Mouse (Mus musculus): Measurements from ENCODE around the gene Tex13b. TPM values are rescaled to one million over a fixed set of nuclear protein-coding genes. Genes with fewer than 3 reads are reported as not detected.
"Not testable (repeated sequence)": the region's sequence is repeated elsewhere in the genome, so short reads cannot be mapped to it uniquely, and the experiment has no call there.

The Tex13b gene
- not detected in 2 replicates for polyA plus RNA-seq (2015; fragmentation: Nextera tagmentation; extraction: Ambion mirVana)

GRCm38 (mm10) chrX:140813312-140814006 is at the start of gene Tex13b:
Gene Tex13b, minus strand, starts transcription at chrX:140813433.
- no peak within 1 kb of the TSS for H3K27ac ChIP-seq (replicated peaks)
- 0 out of 2 replicates have a peak, but pooled peaks cover 2% of the 10 kb centered on the region for H3K27me3 ChIP-seq
- H3K4me1 ChIP-seq (replicated peaks), result no peaks in the 10 kb centered on the region
- H3K9me3 ChIP-seq, result no peaks in the 10 kb centered on the region
- 95% methylated on average over 22 of the region's 22 CpGs for WGBS
- H3K36me3 ChIP-seq, result no peaks in the 10 kb centered on the region
- no peak within 1 kb of the TSS for H3K9ac ChIP-seq
- H3K4me2 ChIP-seq, result no peak within 1 kb of the TSS
- ATAC-seq (ENCODE audit: low FRiP score, low read depth), result no peak
- H3K4me3 ChIP-seq, result no peak within 1 kb of the TSS

- H3K9me3 ChIP-seq, result no peaks in the 10 kb centered on the region
- H3K27me3 ChIP-seq, result 0 out of 2 replicates have a peak, but pooled peaks cover 3% of the 10 kb centered on the region
- 93% methylated on average over 6 of the region's 6 CpGs for WGBS
- no peak overlapping the region for H3K4me3 ChIP-seq
- no peaks in the 10 kb centered on the region for H3K4me1 ChIP-seq (replicated peaks)
- H3K4me2 ChIP-seq, result no peak overlapping the region
- no peak for ATAC-seq (ENCODE audit: low FRiP score, low read depth)
- H3K27ac ChIP-seq (replicated peaks), result no peak overlapping the region
- H3K9ac ChIP-seq, result no peak overlapping the region
- no peaks in the 10 kb centered on the region for H3K36me3 ChIP-seq
Measured at GRCm38 (mm10) chrX:140862760-140863159, 49.5 kb upstream of the Tex13b start.

- H3K4me2 ChIP-seq, result no peak overlapping the region
- 35% methylated on average over 2 of the region's 2 CpGs for WGBS
- no peaks in the 10 kb centered on the region for H3K36me3 ChIP-seq
- no peak overlapping the region for H3K27ac ChIP-seq (replicated peaks)
- H3K4me3 ChIP-seq, result no peak overlapping the region
- no peaks in the 10 kb centered on the region for H3K27me3 ChIP-seq
- H3K9me3 ChIP-seq, result no peaks in the 10 kb centered on the region
- no peak for ATAC-seq (ENCODE audit: low FRiP score, low read depth)
- no peak overlapping the region for H3K9ac ChIP-seq
- no peaks in the 10 kb centered on the region for H3K4me1 ChIP-seq (replicated peaks)
Measured at GRCm38 (mm10) chrX:140857445-140857844, 44.2 kb upstream of the Tex13b start.

GRCm38 (mm10) chrX:140857040-140857439 is 43.8 kb upstream of the Tex13b start:
- not testable (repeated sequence) for H3K27ac ChIP-seq (replicated peaks); H3K4me3 ChIP-seq; H3K27me3 ChIP-seq; H3K9ac ChIP-seq; ATAC-seq (ENCODE audit: low FRiP score, low read depth); H3K4me2 ChIP-seq; H3K4me1 ChIP-seq (replicated peaks); H3K36me3 ChIP-seq; H3K9me3 ChIP-seq
- 55% methylated on average over 5 of the region's 5 CpGs for WGBS

GRCm38 (mm10) chrX:140854561-140854960 is 41.3 kb upstream of the Tex13b start:
- Histone ChIP-seq H3K36me3 (no peaks in the 10 kb centered on the region), H3K4me1 (replicated peaks) (no peaks in the 10 kb centered on the region), H3K9ac (no peak overlapping the region), H3K27ac (replicated peaks) (no peak overlapping the region), H3K4me2 (no peak overlapping the region), H3K9me3 (no peaks in the 10 kb centered on the region), H3K4me3 (no peak overlapping the region), H3K27me3 (no peaks in the 10 kb centered on the region)
- ATAC-seq (ENCODE audit: low FRiP score, low read depth), result no peak
- 67% methylated on average over 3 of the region's 3 CpGs for WGBS

- H3K4me2 ChIP-seq; H3K27me3 ChIP-seq; H3K4me3 ChIP-seq; H3K9ac ChIP-seq; H3K36me3 ChIP-seq; H3K27ac ChIP-seq (replicated peaks); H3K9me3 ChIP-seq; ATAC-seq (ENCODE audit: low FRiP score, low read depth); H3K4me1 ChIP-seq (replicated peaks): not testable (repeated sequence)
- no CpG with 5 or more reads among the region's 1 CpGs for WGBS
Measured at GRCm38 (mm10) chrX:140845401-140845800, 32.2 kb upstream of the Tex13b start.

GRCm38 (mm10) chrX:140839887-140840286 is 26.7 kb upstream of the Tex13b start:
- no peaks in the 10 kb centered on the region for H3K4me1 ChIP-seq (replicated peaks)
- no peak for ATAC-seq (ENCODE audit: low FRiP score, low read depth)
- WGBS, result 84% methylated on average over 4 of the region's 4 CpGs

GRCm38 (mm10) chrX:140838077-140838476 is 24.8 kb upstream of the Tex13b start:
- no peak overlapping the region for H3K27ac ChIP-seq (replicated peaks)
- ATAC-seq (ENCODE audit: low FRiP score, low read depth), result no peak
- WGBS, result 82% methylated on average over 3 of the region's 3 CpGs
- H3K4me3 ChIP-seq, result no peak overlapping the region
- no peaks in the 10 kb centered on the region for H3K4me1 ChIP-seq (replicated peaks)
- H3K9ac ChIP-seq, result no peak overlapping the region
- H3K36me3 ChIP-seq, result no peaks in the 10 kb centered on the region
- H3K4me2 ChIP-seq, result no peak overlapping the region
- no peaks in the 10 kb centered on the region for H3K9me3 ChIP-seq
- H3K27me3 ChIP-seq, result no peaks in the 10 kb centered on the region

More at GRCm38 (mm10) chrX:140839887-140840286, 26.7 kb upstream of the Tex13b start:
- Histone ChIP-seq H3K9ac (no peak overlapping the region), H3K9me3 (no peaks in the 10 kb centered on the region), H3K4me3 (no peak overlapping the region), H3K27ac (replicated peaks) (no peak overlapping the region), H3K36me3 (no peaks in the 10 kb centered on the region), H3K4me2 (no peak overlapping the region), H3K27me3 (no peaks in the 10 kb centered on the region)

GRCm38 (mm10) chrX:140831706-140832105 is 18.5 kb upstream of the Tex13b start:
- ATAC-seq (ENCODE audit: low FRiP score, low read depth), result no peak
- Histone ChIP-seq H3K9me3 (no peaks in the 10 kb centered on the region), H3K4me3 (no peak overlapping the region), H3K27ac (replicated peaks) (no peak overlapping the region), H3K4me2 (no peak overlapping the region), H3K9ac (no peak overlapping the region), H3K36me3 (no peaks in the 10 kb centered on the region), H3K27me3 (no peaks in the 10 kb centered on the region), H3K4me1 (replicated peaks) (no peaks in the 10 kb centered on the region)
- whole genome bisulfite sequencing, result 64% methylated on average over 4 of the region's 4 CpGs

GRCm38 (mm10) chrX:140822295-140822694 is 9.1 kb upstream of the Tex13b start:
- H3K36me3 ChIP-seq, result no peaks in the 10 kb centered on the region
- no peaks in the 10 kb centered on the region for H3K9me3 ChIP-seq
- H3K4me3 ChIP-seq, result no peak overlapping the region
- 81% methylated on average over 17 of the region's 17 CpGs for WGBS
- no peaks in the 10 kb centered on the region for H3K4me1 ChIP-seq (replicated peaks)
- H3K27ac ChIP-seq (replicated peaks), result no peak overlapping the region
- H3K4me2 ChIP-seq, result no peak overlapping the region
- H3K9ac ChIP-seq, result no peak overlapping the region
- no peaks in the 10 kb centered on the region; the same call in 1 of the 2 replicates for H3K27me3 ChIP-seq
- no peak for ATAC-seq (ENCODE audit: low FRiP score, low read depth)

GRCm38 (mm10) chrX:140805340-140805739 is 7.9 kb downstream of the Tex13b start:
- WGBS, result 80% methylated on average over 2 of the region's 2 CpGs
- H3K9me3 ChIP-seq, result no peaks in the 10 kb centered on the region
- H3K4me3 ChIP-seq, result no peak overlapping the region
- H3K27ac ChIP-seq (replicated peaks), result no peak overlapping the region
- no peaks in the 10 kb centered on the region for H3K4me1 ChIP-seq (replicated peaks)
- no peak for ATAC-seq (ENCODE audit: low FRiP score, low read depth)
- H3K9ac ChIP-seq, result no peak overlapping the region
- peaks cover 3% of the 10 kb centered on the region; the same call in 1 of the 2 replicates for H3K27me3 ChIP-seq
- no peaks in the 10 kb centered on the region for H3K36me3 ChIP-seq
- H3K4me2 ChIP-seq, result no peak overlapping the region

GRCm38 (mm10) chrX:140769794-140770193 is 43.4 kb downstream of the Tex13b start:
- Histone ChIP-seq H3K9ac (no peak overlapping the region), H3K36me3 (no peaks in the 10 kb centered on the region), H3K27ac (replicated peaks) (no peak overlapping the region), H3K4me3 (no peak overlapping the region), H3K4me1 (replicated peaks) (no peaks in the 10 kb centered on the region), H3K9me3 (no peaks in the 10 kb centered on the region), H3K4me2 (no peak overlapping the region), H3K27me3 (0 out of 2 replicates have a peak, but pooled peaks cover 3% of the 10 kb centered on the region)
- ATAC-seq (ENCODE audit: low FRiP score, low read depth), result no peak
- 71% methylated on average over 1 of the region's 1 CpGs for WGBS
